Mouse (Mus musculus) CH12.LX (cell line): ENCODE results near the gene Csnk2b. TPM values are rescaled to one million over a fixed set of nuclear protein-coding genes. Genes with fewer than 3 reads are reported as not detected.

Experiments
- DNase-seq: peaks from one replicate; pipeline ENCODE4 v3.0.0-alpha.2; 2013; ENCODE audit errors: extremely low read depth
- H3K27ac ChIP-seq: 2 replicates; pipeline ENCODE4 v1.5.1; 2012; ENCODE audit warnings: low read depth, mild to moderate bottlenecking, control low read depth, moderate library complexity; ENCODE audit not compliant: insufficient read depth
- H3K27me3 ChIP-seq: replicated peaks from 2 replicates; pipeline ENCODE3; 2012; ENCODE audit warnings: inconsistent platforms
- H3K36me3 ChIP-seq, 2 experiments: replicated peaks in 1 of 2; 2 replicates each; pipeline versions ENCODE3 to v1.6.1; 2012; ENCODE audit warnings: inconsistent platforms in 1 of 2, low read length in 1 of 2, mild to moderate bottlenecking in 1 of 2, mixed read lengths in 1 of 2, moderate library complexity in 1 of 2; ENCODE audit not compliant: control insufficient read depth in 1 of 2, insufficient read depth in 1 of 2
- H3K4me1 ChIP-seq, 2 experiments: 2 replicates each; pipeline ENCODE4 v1.6.1; 2012; ENCODE audit warnings: inconsistent platforms in 1 of 2, moderate library complexity in 1 of 2; ENCODE audit not compliant: insufficient read depth in 2 of 2, control insufficient read depth in 1 of 2
- H3K4me2 ChIP-seq: 2 replicates; pipeline ENCODE4 v1.6.1; 2012; ENCODE audit warnings: low read depth, mild to moderate bottlenecking, control low read depth; ENCODE audit not compliant: poor library complexity, insufficient read depth, severe bottlenecking
- H3K4me3 ChIP-seq, 3 experiments: fragments of 150-350 bp in 1 of 3; sonication (generic) in 1 of 3; replicated peaks in 1 of 3; 2 replicates each; pipeline versions ENCODE3 to v1.5.1; 2011 to 2012; ENCODE audit warnings: low read depth in 2 of 3, low read length in 2 of 3, mild to moderate bottlenecking in 2 of 3, moderate library complexity in 2 of 3, control low read depth in 1 of 3, improper control_type of control experiment in 1 of 3, inconsistent platforms in 1 of 3, mixed read lengths in 1 of 3; ENCODE audit not compliant: poor library complexity in 1 of 3
- H3K79me2 ChIP-seq: replicated peaks from 2 replicates; pipeline ENCODE4 v1.6.1; 2012; ENCODE audit warnings: mild to moderate bottlenecking, moderate library complexity; ENCODE audit not compliant: control insufficient read depth, poor library complexity, insufficient read depth, severe bottlenecking; ENCODE audit errors: extremely low read depth
- H3K9ac ChIP-seq: 2 replicates; pipeline ENCODE4 v1.6.1; 2012; ENCODE audit warnings: low read depth, mild to moderate bottlenecking, control low read depth, moderate library complexity; ENCODE audit not compliant: insufficient read depth
- H3K9me3 ChIP-seq: replicated peaks from 2 replicates; pipeline ENCODE3; 2012; ENCODE audit warnings: low read length, inconsistent platforms, mixed read lengths
- CHD1 ChIP-seq: IDR thresholded peaks from 2 replicates; pipeline ENCODE4 v1.6.1; 2012; ENCODE audit warnings: low read depth, low read length, improper control_type of control experiment, inconsistent platforms
- CHD2 ChIP-seq: IDR thresholded peaks from 2 replicates; pipeline ENCODE4 v1.6.1; 2011; ENCODE audit warnings: low read length, improper control_type of control experiment
- E2F4 ChIP-seq: IDR thresholded peaks from 2 replicates; pipeline ENCODE4 v1.6.1; 2011; ENCODE audit warnings: low read depth, low read length, improper control_type of control experiment; ENCODE audit not compliant: insufficient replicate concordance
- EP300 ChIP-seq: IDR thresholded peaks from 2 replicates; pipeline ENCODE4 v1.6.1; 2011; ENCODE audit warnings: low read length, improper control_type of control experiment
- HCFC1 ChIP-seq: IDR thresholded peaks from 2 replicates; pipeline ENCODE4 v1.6.1; 2012; ENCODE audit warnings: low read depth, mild to moderate bottlenecking, inconsistent platforms, low read length, improper control_type of control experiment
- IRF4 ChIP-seq: IDR thresholded peaks from 2 replicates; pipeline ENCODE4 v1.6.1; 2014; ENCODE audit warnings: low read depth, mild to moderate bottlenecking, inconsistent platforms, low read length, improper control_type of control experiment
- JUND ChIP-seq: conservative IDR thresholded peaks from 2 replicates; pipeline ENCODE4 v1.6.1; 2011; ENCODE audit warnings: low read depth, low read length, improper control_type of control experiment
- KAT2A ChIP-seq: IDR thresholded peaks from 2 replicates; pipeline ENCODE4 v1.6.1; 2012; ENCODE audit warnings: low read length, improper control_type of control experiment, inconsistent platforms; ENCODE audit not compliant: insufficient replicate concordance
- MAFK ChIP-seq: IDR thresholded peaks from 2 replicates; pipeline ENCODE4 v1.6.1; 2011; ENCODE audit warnings: low read length, improper control_type of control experiment; ENCODE audit not compliant: insufficient replicate concordance
- MAZ ChIP-seq: IDR thresholded peaks from 2 replicates; pipeline ENCODE4 v1.6.1; 2012; ENCODE audit warnings: low read depth, mild to moderate bottlenecking, inconsistent platforms, low read length, improper control_type of control experiment, moderate library complexity
- MEF2A ChIP-seq: IDR thresholded peaks from 2 replicates; pipeline ENCODE4 v1.6.1; 2014; ENCODE audit warnings: low read depth, mild to moderate bottlenecking, inconsistent platforms, low read length, improper control_type of control experiment, borderline replicate concordance
- MYC ChIP-seq: IDR thresholded peaks from 2 replicates; pipeline ENCODE4 v1.6.1; 2011; ENCODE audit warnings: low read depth, mild to moderate bottlenecking, improper control_type of control experiment, low read length
- NELFE ChIP-seq: IDR thresholded peaks from 2 replicates; pipeline ENCODE4 v1.6.1; 2011; ENCODE audit warnings: low read depth, low read length, improper control_type of control experiment
- NRF1 ChIP-seq: IDR thresholded peaks from 2 replicates; pipeline ENCODE4 v1.6.1; 2014; ENCODE audit warnings: low read depth, mild to moderate bottlenecking, inconsistent platforms, low read length, improper control_type of control experiment, moderate library complexity
- PAX5 ChIP-seq: IDR thresholded peaks from 2 replicates; pipeline ENCODE4 v1.6.1; 2012; ENCODE audit warnings: low read length, inconsistent platforms, mixed read lengths
- POLR2A ChIP-seq: IDR thresholded peaks from 2 replicates; pipeline ENCODE4 v1.6.1; 2011; ENCODE audit warnings: low read depth, mild to moderate bottlenecking, improper control_type of control experiment, low read length
- POLR2AphosphoS2 ChIP-seq: IDR thresholded peaks from 2 replicates; pipeline ENCODE4 v1.6.1; 2011; ENCODE audit warnings: low read depth, low read length, improper control_type of control experiment
- RAD21 ChIP-seq: IDR thresholded peaks from 2 replicates; pipeline ENCODE4 v1.6.1; 2011; ENCODE audit warnings: low read depth, mild to moderate bottlenecking, low read length, improper control_type of control experiment, moderate library complexity
- RCOR1 ChIP-seq: conservative IDR thresholded peaks from 2 replicates; pipeline ENCODE4 v1.6.1; 2012; ENCODE audit warnings: low read depth, mild to moderate bottlenecking, inconsistent platforms, low read length, improper control_type of control experiment
- SIN3A ChIP-seq: IDR thresholded peaks from 2 replicates; pipeline ENCODE4 v1.6.1; 2012; ENCODE audit warnings: low read length, improper control_type of control experiment, inconsistent platforms
- TBP ChIP-seq: conservative IDR thresholded peaks from 2 replicates; pipeline ENCODE4 v1.6.1; 2011; ENCODE audit warnings: low read depth, low read length, improper control_type of control experiment
- TCF12 ChIP-seq: IDR thresholded peaks from 2 replicates; pipeline ENCODE4 v1.6.1; 2014; ENCODE audit warnings: low read depth, mild to moderate bottlenecking, inconsistent platforms, low read length, improper control_type of control experiment
- UBTF ChIP-seq: IDR thresholded peaks from 2 replicates; pipeline ENCODE4 v1.6.1; 2012; ENCODE audit warnings: low read depth, mild to moderate bottlenecking, inconsistent platforms, low read length, improper control_type of control experiment, moderate library complexity
- USF1 ChIP-seq: IDR thresholded peaks from 2 replicates; pipeline ENCODE4 v1.6.1; 2014; ENCODE audit warnings: low read depth, mild to moderate bottlenecking, inconsistent platforms, low read length, improper control_type of control experiment
- USF2 ChIP-seq: conservative IDR thresholded peaks from 2 replicates; pipeline ENCODE4 v1.6.1; 2011; ENCODE audit warnings: low read depth, low read length, improper control_type of control experiment
- ZC3H11A ChIP-seq: IDR thresholded peaks from 2 replicates; pipeline ENCODE4 v1.6.1; 2012; ENCODE audit warnings: low read depth, mild to moderate bottlenecking, inconsistent platforms, low read length, improper control_type of control experiment
- ZKSCAN1 ChIP-seq: IDR thresholded peaks from 2 replicates; pipeline ENCODE4 v1.6.1; 2012; ENCODE audit warnings: low read depth, inconsistent platforms, low read length, improper control_type of control experiment, borderline replicate concordance
- ZMIZ1 ChIP-seq: IDR thresholded peaks from 2 replicates; pipeline ENCODE4 v1.6.1; 2012; ENCODE audit warnings: low read depth, mild to moderate bottlenecking, inconsistent platforms, low read length, improper control_type of control experiment
- ZNF384 ChIP-seq: IDR thresholded peaks from 2 replicates; pipeline ENCODE4 v1.6.1; 2012; ENCODE audit warnings: low read depth, low read length, improper control_type of control experiment, inconsistent platforms
- dilution Hi-C: fragments of 300-500 bp; cut with MboI; formaldehyde crosslinking; loops from 2 replicates; pipeline ENCODE4 v1.14.3; 2020; ENCODE audit warnings: low sequenced_read_pairs; ENCODE audit not compliant: extremely low pct_unique_long_range_greater_than_20kb, extremely low pct_ligation_motif_present
- in situ Hi-C: fragments of 300-500 bp; cut with MboI; formaldehyde crosslinking; loops from 3 replicates; pipeline ENCODE4 v1.14.3; 2019; ENCODE audit warnings: low sequenced_read_pairs, low pct_ligation_motif_present, low pct_unique_long_range_greater_than_20kb, mixed read lengths
- polyA plus RNA-seq: library from polyadenylated mRNA; unstranded; fragments of >175 nt; gene quantifications from 2 replicates; pipeline ENCODE4 v1.2.1, GENCODE M21; 2012; ENCODE audit warnings: low read depth; ENCODE audit not compliant: insufficient read length
- total RNA-seq, 2 experiments: library from RNA; depleted of rRNA; stranded (reverse); fragments of 300-350 nt in 1 of 2; fragments of >200 nt in 1 of 2; gene quantifications; 2 replicates each; pipeline ENCODE4 v1.2.3; 2012 to 2014

The Csnk2b gene
- total and polyA plus RNA-seq, 3 experiments: 89.3 to 348 (median 130) TPM

- in situ Hi-C loops: no loop called here
- H3K27me3 ChIP-seq: no peaks in the 10 kb centered on the region
- peaks cover 74 to 84% of the 10 kb centered on the region in 2 experiments for H3K36me3 ChIP-seq
Measured at GRCm38 (mm10) chr17:35159638-35160037, 37.8 kb upstream of the Csnk2b start.

DNA sequence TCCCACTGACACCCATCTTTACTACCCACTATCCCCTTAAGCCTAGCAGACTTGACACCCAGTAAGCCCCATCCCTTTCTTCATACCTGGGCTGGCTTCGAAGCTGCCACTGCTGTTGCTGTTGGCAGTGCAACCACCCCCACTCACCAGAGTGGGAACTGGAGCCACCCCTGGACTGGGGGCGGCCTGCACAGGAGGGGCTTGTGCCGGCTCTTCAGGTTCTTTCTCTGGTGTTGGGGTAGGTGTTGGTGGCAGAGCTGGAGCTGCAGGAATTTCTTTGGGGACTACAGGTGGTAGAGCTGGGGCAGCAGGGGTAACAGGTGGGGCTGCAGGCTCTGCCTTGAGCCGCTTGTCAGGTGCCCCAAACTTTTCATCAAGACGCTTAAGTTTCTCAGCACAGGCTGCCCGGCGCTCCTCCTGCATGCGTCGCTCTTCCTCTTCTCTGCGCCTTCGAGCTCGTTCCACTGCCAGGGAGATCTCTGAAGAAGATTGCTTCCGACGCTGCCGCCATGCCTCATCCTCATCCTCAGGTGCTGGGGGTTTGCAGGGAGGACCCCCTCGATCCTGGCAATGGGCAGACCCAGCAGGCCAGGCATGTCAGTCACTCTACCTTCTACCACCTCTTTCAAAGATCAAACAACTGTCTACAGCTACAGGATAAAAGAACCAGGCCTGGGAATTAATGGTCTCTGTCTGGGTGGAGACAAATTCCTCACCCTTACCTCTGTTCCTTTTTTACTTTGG, 37.2 kb upstream of the Csnk2b start:
- Histone ChIP-seq H3K9me3 (no peaks in the 10 kb centered on the region), H3K27ac (no peak overlapping the region), H3K9ac (no peak overlapping the region), H3K36me3 (peaks cover 80 to 90% of the 10 kb centered on the region in 2 experiments), H3K4me3 (no peak overlapping the region), H3K27me3 (no peaks in the 10 kb centered on the region), H3K4me1 (peaks cover 0 to 25% of the 10 kb centered on the region in 2 experiments; a peak in 2 of 4 replicates), H3K4me2 (no peak overlapping the region), H3K79me2 (peaks cover 61% of the 10 kb centered on the region)
- DNase-seq: no peak
- TF ChIP-seq CHD1 (no peak), NELFE (no peak), ZKSCAN1 (no peak), NRF1 (no peak), EP300 (no peak), PAX5 (no peak), USF1 (no peak), TCF12 (no peak), MEF2A (no peak), JUND (no peak), ZMIZ1 (no peak), TBP (no peak), RAD21 (no peak), MAZ (no peak), POLR2A (no peak), HCFC1 (no peak), MAFK (no peak)
- in situ Hi-C loops (no loop called here), dilution Hi-C loops (no loop called here)

More at GRCm38 (mm10) chr17:35159638-35160037, 37.8 kb upstream of the Csnk2b start:
- H3K4me1 ChIP-seq: peaks cover 0 to 25% of the 10 kb centered on the region in 2 experiments; a peak in 2 of 4 replicates
- H3K79me2 ChIP-seq: peaks cover 66% of the 10 kb centered on the region
- TF ChIP-seq KAT2A (no peak), CHD2 (no peak), IRF4 (no peak), SIN3A (no peak), POLR2A (no peak), RAD21 (no peak), USF2 (no peak), ZC3H11A (no peak), ZNF384 (no peak), TBP (no peak), UBTF (no peak), MEF2A (no peak), MYC (no peak), E2F4 (no peak), POLR2AphosphoS2 (no peak), RCOR1 (no peak), TCF12 (no peak), JUND (no peak)
- TF ChIP-seq, all 38 proteins: peak for 0
- dilution Hi-C loops: no loop called here
- Histone ChIP-seq H3K4me2 (no peak overlapping the region), H3K9ac (no peak overlapping the region), H3K9me3 (no peaks in the 10 kb centered on the region), H3K4me3 (no peak overlapping the region), H3K27ac (no peak overlapping the region)
- DNase-seq: no peak
